Mouse (Mus musculus): ENCODE measurements around the gene Taar8a. TPM values are rescaled to one million over a fixed set of nuclear protein-coding genes. Genes with fewer than 3 reads are reported as not detected.
A peak's percentile ranks its signal among the peaks of the same experiment; 100 is the strongest.
"Not testable (repeated sequence)": the region's sequence is repeated elsewhere in the genome, so short reads cannot be mapped to it uniquely, and the experiment has no call there.

Taar8a gene
- total RNA-seq (2015) (not detected in 2 replicates), total RNA-seq (2017) (not detected in 2 replicates)

GRCm38 (mm10) chr10:24076200-24076599 is at the start of gene Taar8a:
Gene Taar8a (plus strand): TSS chr10:24076500.
- ATAC-seq (replicated peaks; ENCODE audit: poor library complexity): not testable (repeated sequence)

GRCm38 (mm10) chr10:24026922-24027321 is 49.4 kb upstream of the Taar8a start, which contains the start of gene Taar7d:
Gene Taar7d (plus strand): TSS chr10:24027222.
- ATAC-seq (replicated peaks; ENCODE audit: poor library complexity): no peak

DNA sequence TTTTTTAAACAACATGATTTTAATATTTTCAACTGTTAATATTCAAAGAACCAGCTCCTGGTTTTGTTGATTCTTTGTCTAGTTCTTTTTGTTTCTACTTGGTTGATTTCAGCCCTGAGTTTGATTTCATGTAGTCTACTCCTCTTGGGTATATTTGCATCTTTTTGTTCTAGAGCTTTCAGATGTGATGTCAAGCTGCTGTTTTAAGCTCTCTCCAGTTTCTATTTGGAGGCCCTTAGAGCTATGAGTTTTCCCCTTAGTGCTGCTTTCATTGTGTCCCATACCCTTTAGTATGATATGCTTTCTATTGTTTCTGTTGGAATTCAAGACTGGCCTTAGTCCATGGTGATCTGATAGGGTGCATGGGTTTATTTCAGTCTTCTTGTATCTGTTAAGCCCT is 45.0 kb upstream of the Taar8a start:
- no peak for ATAC-seq (replicated peaks; ENCODE audit: poor library complexity)

DNA sequence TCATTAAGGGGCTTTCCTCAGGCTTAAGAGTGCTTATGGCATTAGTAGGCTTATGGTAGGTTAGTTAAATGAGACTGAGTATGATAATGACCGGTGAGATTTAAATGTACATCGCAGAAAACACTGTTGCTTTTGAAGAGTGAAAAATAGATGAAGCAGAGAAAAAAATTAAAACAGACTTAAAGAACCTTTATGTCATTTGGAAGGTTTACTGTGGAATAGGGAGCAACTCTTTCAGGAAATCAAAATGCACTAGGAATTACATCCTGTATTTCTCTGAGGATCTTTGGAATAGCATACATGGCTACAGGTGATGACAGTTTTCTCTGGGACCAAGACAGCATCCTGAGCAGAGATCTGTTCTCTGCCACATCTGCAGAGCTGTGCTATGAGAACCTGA is 39.0 kb upstream of the Taar8a start, which contains the start of gene Taar7e:
TSS of gene Taar7e (plus strand) at position 301 of the 400 bp plus-strand sequence.
- ATAC-seq (replicated peaks; ENCODE audit: poor library complexity): no peak

- ATAC-seq (replicated peaks; ENCODE audit: poor library complexity): peak; percentile 96
These were observed 36.0 kb upstream of the Taar8a start for GRCm38 (mm10) chr10:24040120-24040869.

GRCm38 (mm10) chr10:24049210-24049609 is 27.1 kb upstream of the Taar8a start, which contains the start of gene Taar7f:
Gene Taar7f (plus strand): TSS chr10:24049510.
- no peak for ATAC-seq (replicated peaks; ENCODE audit: poor library complexity)

GRCm38 (mm10) chr10:24052039-24052438 is 24.3 kb upstream of the Taar8a start:
- ATAC-seq (replicated peaks; ENCODE audit: poor library complexity): peak; percentile 97

DNA sequence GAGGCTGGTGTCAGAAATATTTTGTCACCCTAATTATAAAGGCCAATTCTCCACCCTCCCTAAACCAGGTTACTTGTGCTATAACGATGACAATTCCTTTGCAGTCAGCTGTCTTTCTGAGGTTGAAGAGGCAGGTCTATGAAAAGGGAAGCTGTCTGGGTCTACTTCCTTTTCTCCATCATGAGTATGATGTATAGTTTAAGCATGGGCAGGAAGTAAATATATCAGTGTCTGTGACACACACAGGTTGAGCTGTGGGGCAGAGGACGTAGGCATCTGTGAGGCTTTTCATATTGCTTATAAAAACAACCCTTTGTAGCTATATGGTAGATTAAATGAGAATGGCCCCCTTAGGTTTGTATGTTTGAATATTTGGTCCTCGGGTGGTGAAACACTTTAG is 17.3 kb upstream of the Taar8a start:
- peak; percentile 61 for ATAC-seq (replicated peaks; ENCODE audit: poor library complexity)

- ATAC-seq (replicated peaks; ENCODE audit: poor library complexity): not testable (repeated sequence)
These were observed 1.5 kb upstream of the Taar8a start for GRCm38 (mm10) chr10:24074751-24075150.

DNA sequence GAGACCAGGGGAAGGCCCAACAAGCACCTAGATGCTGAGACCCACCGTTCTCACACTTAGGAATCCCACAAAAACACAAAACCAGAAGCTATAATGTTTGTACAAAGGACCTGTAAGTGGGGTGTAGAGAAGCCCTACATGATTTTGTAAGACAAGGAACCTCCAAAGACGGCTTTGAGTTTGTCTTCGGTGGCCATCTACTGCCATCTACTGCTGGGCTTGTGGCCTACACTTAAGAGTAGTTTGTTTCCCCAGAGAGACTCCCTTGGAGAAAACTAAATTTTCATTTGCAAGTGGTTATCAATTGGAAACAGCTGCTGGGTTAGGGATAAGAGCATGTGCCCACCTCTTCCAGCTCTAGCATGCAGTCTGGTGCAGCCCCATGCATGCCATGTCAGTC is 3.9 kb downstream of the Taar8a start:
- peak; percentile 94 for ATAC-seq (replicated peaks; ENCODE audit: poor library complexity)

DNA sequence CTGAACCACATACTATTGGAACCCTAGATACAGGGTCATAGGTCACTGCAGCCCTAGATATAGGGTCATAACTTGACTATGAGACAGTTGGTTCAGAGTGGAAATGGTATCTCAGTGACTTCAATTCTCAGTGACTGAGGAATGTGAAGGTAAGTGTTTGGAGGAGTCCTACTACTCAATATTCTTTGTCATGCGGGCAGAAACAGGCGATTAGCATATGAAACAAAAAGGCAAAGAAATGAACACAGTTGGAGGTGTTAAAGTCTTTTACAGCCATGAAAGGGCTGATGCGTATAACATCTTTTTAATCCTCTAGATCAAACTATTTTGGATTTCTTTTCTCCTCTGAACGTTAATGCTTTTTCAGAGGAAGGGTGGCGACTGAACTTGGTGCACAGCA is 9.6 kb downstream of the Taar8a start:
- ATAC-seq (replicated peaks; ENCODE audit: poor library complexity): no peak

- ATAC-seq (replicated peaks; ENCODE audit: poor library complexity): no peak
These were observed 10.3 kb downstream of the Taar8a start for GRCm38 (mm10) chr10:24086555-24086954.

- ATAC-seq (replicated peaks; ENCODE audit: poor library complexity): no peak
These were observed 10.9 kb downstream of the Taar8a start for GRCm38 (mm10) chr10:24087168-24087567.

- no peak for ATAC-seq (replicated peaks; ENCODE audit: poor library complexity)
These were observed 15.9 kb downstream of the Taar8a start, which contains the start of gene Taar8b for GRCm38 (mm10) chr10:24092194-24092593. Gene Taar8b (minus strand): TSS chr10:24092294.

GRCm38 (mm10) chr10:24097010-24097409 is 20.7 kb downstream of the Taar8a start:
- ATAC-seq (replicated peaks; ENCODE audit: poor library complexity): not testable (repeated sequence)

DNA sequence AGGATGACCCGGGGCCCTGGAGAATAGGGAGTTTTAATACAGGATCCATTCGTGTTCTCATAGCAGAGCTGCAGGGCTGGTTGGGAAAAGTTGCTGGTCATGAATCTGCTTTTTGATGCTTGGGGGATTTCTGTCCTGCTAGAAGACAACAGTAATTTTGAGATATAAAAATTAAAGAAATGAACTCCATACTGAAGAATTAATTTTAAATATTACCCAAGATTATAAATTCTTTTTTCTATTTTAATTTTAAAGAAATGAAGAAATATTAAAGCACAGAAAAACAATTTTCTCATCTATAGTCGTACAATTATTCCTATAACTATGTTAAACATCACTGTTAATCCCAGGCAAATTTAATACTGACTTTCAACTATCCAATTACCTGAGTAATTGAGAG is 25.5 kb downstream of the Taar8a start, which contains the start of gene Taar8c:
TSS of gene Taar8c (minus strand) at position 101 of the 400 bp plus-strand sequence.
- not testable (repeated sequence) for ATAC-seq (replicated peaks; ENCODE audit: poor library complexity)

GRCm38 (mm10) chr10:24103299-24103698 is 27.0 kb downstream of the Taar8a start:
- ATAC-seq (replicated peaks; ENCODE audit: poor library complexity): not testable (repeated sequence)

- ATAC-seq (replicated peaks; ENCODE audit: poor library complexity): 0 out of 2 replicates have a peak, but pooled peaks have one; percentile 42
These were observed 31.4 kb downstream of the Taar8a start for GRCm38 (mm10) chr10:24107747-24108146.

- no peak for ATAC-seq (replicated peaks; ENCODE audit: poor library complexity)
These were observed 31.9 kb downstream of the Taar8a start for GRCm38 (mm10) chr10:24108236-24108635.

DNA sequence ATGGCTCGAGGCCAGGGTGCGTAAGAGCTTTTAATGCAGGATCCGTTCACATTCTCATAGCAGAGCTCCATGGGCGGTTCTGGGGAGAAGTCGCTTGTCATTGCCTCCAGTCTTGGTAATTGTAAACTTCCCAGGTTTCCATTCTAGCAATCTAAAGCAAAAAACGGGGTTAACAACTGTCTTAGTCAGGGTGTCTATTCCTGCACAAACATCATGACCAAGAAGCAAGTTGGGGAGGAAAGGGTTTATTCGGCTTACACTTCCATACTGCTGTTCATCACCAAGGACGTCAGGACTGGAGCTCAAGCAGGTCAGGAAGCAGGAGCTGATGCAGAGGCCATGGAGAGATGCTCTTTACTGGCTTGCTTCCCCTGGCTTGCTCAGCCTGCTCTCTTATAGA is 33.1 kb downstream of the Taar8a start, which contains the start of gene Taar9:
TSS of gene Taar9 (minus strand) at position 101 of the 400 bp plus-strand sequence.
- ATAC-seq (replicated peaks; ENCODE audit: poor library complexity): not testable (repeated sequence)

- ATAC-seq (replicated peaks; ENCODE audit: poor library complexity): peak; percentile 82
These were observed 34.9 kb downstream of the Taar8a start for GRCm38 (mm10) chr10:24111116-24111778.

All from megakaryocyte progenitor cell, adult 5-6 weeks (primary cell).